Mouse (Mus musculus): ENCODE results near the gene Gdnf. TPM values are rescaled to one million over a fixed set of nuclear protein-coding genes. Genes with fewer than 3 reads are reported as not detected.

The Gdnf gene
- total and polyA plus RNA-seq, 3 experiments, result not detected

DNA sequence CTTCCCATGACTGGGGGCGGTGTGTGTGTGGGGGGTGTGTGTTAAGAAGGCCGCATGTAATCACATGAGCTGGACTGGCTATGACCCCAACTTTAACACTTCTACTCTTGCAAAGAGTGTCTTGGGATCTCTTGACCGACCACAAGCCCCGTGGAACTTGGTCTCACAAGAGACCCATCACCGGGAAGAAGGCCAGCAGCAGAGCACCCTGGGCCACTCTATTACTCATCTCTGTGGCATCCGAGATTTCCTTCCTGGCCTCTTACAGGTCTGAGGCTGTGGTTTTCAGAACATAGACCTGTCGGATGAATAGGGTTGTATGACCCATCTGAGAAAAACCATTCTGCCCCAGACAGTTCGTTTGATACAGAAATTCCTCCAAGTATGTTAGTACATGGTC, 75.9 kb downstream of the Gdnf start:
- H3K27me3 ChIP-seq (replicated peaks), result no peaks in the 10 kb centered on the region
- H3K4me2 ChIP-seq (ENCODE audit: insufficient read depth, low read depth, poor library complexity, severe bottlenecking), result no peak overlapping the region
- no peaks in the 10 kb centered on the region for H3K79me2 ChIP-seq (replicated peaks; ENCODE audit: control insufficient read depth, extremely low read depth, insufficient read depth, poor library complexity, severe bottlenecking)
- peaks cover 3% of the 10 kb centered on the region for H3K9me3 ChIP-seq (replicated peaks; ENCODE audit: low read length)
- TF ChIP-seq KAT2A (IDR thresholded peaks at IDR 0.05; ENCODE audit: insufficient replicate concordance, low read length) (no peak), JUND (conservative IDR thresholded peaks at IDR 0.05; ENCODE audit: low read depth, low read length) (no peak), MAX (IDR thresholded peaks at IDR 0.05; ENCODE audit: low read length) (no peak), SIN3A (IDR thresholded peaks at IDR 0.05; ENCODE audit: low read length) (no peak), E2F4 (IDR thresholded peaks at IDR 0.05; ENCODE audit: insufficient replicate concordance, low read depth, low read length) (no peak), ZKSCAN1 (IDR thresholded peaks at IDR 0.05; ENCODE audit: borderline replicate concordance, low read depth, low read length) (no peak), PAX5 (IDR thresholded peaks at IDR 0.05; ENCODE audit: low read length) (no peak), ELF1 (IDR thresholded peaks at IDR 0.05; ENCODE audit: low read depth, low read length) (no peak), RAD21 (IDR thresholded peaks at IDR 0.05; ENCODE audit: low read depth, low read length) (no peak), MXI1 (IDR thresholded peaks at IDR 0.05; ENCODE audit: low read depth, low read length) (no peak), USF2 (conservative IDR thresholded peaks at IDR 0.05; ENCODE audit: low read depth, low read length) (no peak), RCOR1 (conservative IDR thresholded peaks at IDR 0.05; ENCODE audit: low read depth, low read length) (no peak), POLR2AphosphoS2 (IDR thresholded peaks at IDR 0.05; ENCODE audit: low read depth, low read length) (no peak), HCFC1 (IDR thresholded peaks at IDR 0.05; ENCODE audit: low read depth, low read length) (no peak), BHLHE40 (IDR thresholded peaks at IDR 0.05; ENCODE audit: low read depth, low read length) (no peak), IRF4 (IDR thresholded peaks at IDR 0.05; ENCODE audit: low read depth, low read length) (no peak), SMC3 (IDR thresholded peaks at IDR 0.05; ENCODE audit: low read depth, low read length) (no peak)
- no peak for DNase-seq (ENCODE audit: extremely low read depth)
- in situ Hi-C loops (cut with MboI; ENCODE audit: low pct_ligation_motif_present, low pct_unique_long_range_greater_than_20kb, low sequenced_read_pairs) (no loop called here), dilution Hi-C loops (cut with MboI; ENCODE audit: extremely low pct_ligation_motif_present, extremely low pct_unique_long_range_greater_than_20kb, low sequenced_read_pairs) (no loop called here)
- no peaks in the 10 kb centered on the region for H3K4me1 ChIP-seq (ENCODE audit: control insufficient read depth in 1 of 2, insufficient read depth in 2 of 2)
- H3K36me3 ChIP-seq (replicated peaks in 1 of 2; ENCODE audit: control insufficient read depth in 1 of 2, insufficient read depth in 1 of 2, low read length in 1 of 2), result peaks cover 3 to 46% of the 10 kb centered on the region in 2 experiments
- H3K9ac ChIP-seq (ENCODE audit: insufficient read depth, low read depth), result no peak overlapping the region
- H3K4me3 ChIP-seq (replicated peaks in 1 of 3; ENCODE audit: low read depth in 2 of 3, low read length in 2 of 3, poor library complexity in 1 of 3), result no peak overlapping the region
- no peak overlapping the region for H3K27ac ChIP-seq (ENCODE audit: insufficient read depth, low read depth)
